23 mouse cellular contexts compared by ENCODE assay signal in genomic region chr9:29430189-29430588, GRCm38 (mm10).
A peak's percentile ranks its signal among the peaks of the same experiment; 100 is the strongest.
DNase-seq lines count a peak whose midpoint lies in the region; ATAC-seq lines count a peak whose summit lies in the region.
"Had no signal": no experiment of that assay in that cellular context is flagged by ENCODE, and none has a peak within 500 bp of the region (broad histone marks: within the 10 kb centered on the region; RNA-seq: fewer than 3 reads in every experiment).

No protein-coding gene starts in this region.

- no peak for ATAC-seq in heart, embryonic 12.5 days (ENCODE audit: insufficient number of reproducible peaks, low FRiP score)
- ATAC-seq: activated CD4-positive, CD25-positive, alpha-beta regulatory T cell, adult 4 months; forebrain, embryonic 14.5 days; forebrain, postnatal 0 days; hindbrain, postnatal 0 days; inflammation-experienced regulatory T-cells, adult 6 months had no signal

- peak; percentile 46 for DNase-seq in cerebellum, adult 11-12 months
- DNase-seq in cerebellum, postnatal 4 days (ENCODE audit: low spot score in 2 of 2) = no peak
- DNase-seq in cerebellum, adult 9-11 months = peak; percentile 52
- DNase-seq in cerebellum, adult 8-10 months = no peak
- no peak for DNase-seq in heart, embryonic 10.5 days (ENCODE audit: low spot score)
- DNase-seq: adrenal gland, adult 8-10 months; adrenal gland, postnatal 25 days; forebrain, postnatal 0 days; gastrocnemius, postnatal 25 days; heart, postnatal 14 days; heart, postnatal 4 days; kidney, adult 11 months; kidney, adult 8-10 months had no signal

- H3K36me3 ChIP-seq in heart, embryonic 12.5 days = no peaks in the 10 kb centered on the region
- H3K36me3 ChIP-seq in heart, embryonic 10.5 days = no peaks in the 10 kb centered on the region
- H3K36me3 ChIP-seq: embryonic facial prominence, embryonic 12.5 days; embryonic facial prominence, embryonic 15.5 days; heart, embryonic 13.5 days; kidney, embryonic 15.5 days had no signal

- H3K4me1 ChIP-seq in heart, embryonic 12.5 days (replicated peaks) = peaks cover 27% of the 10 kb centered on the region
- H3K4me1 ChIP-seq in heart, embryonic 10.5 days = peaks cover 29% of the 10 kb centered on the region

- H3K9me3 ChIP-seq in heart, embryonic 12.5 days (replicated peaks) = no peaks in the 10 kb centered on the region
- H3K9me3 ChIP-seq in heart, embryonic 10.5 days = no peaks in the 10 kb centered on the region
- H3K9me3 ChIP-seq: embryonic facial prominence, embryonic 12.5 days; embryonic facial prominence, embryonic 15.5 days; heart, embryonic 13.5 days; kidney, embryonic 15.5 days had no signal

- 84% methylated on average over 3 of the region's 3 CpGs for WGBS in heart, embryonic 12.5 days
- 81% methylated on average over 3 of the region's 3 CpGs for WGBS in heart, embryonic 10.5 days

- H3K4me3 ChIP-seq in heart, embryonic 12.5 days = no peak overlapping the region
- H3K4me3 ChIP-seq in heart, embryonic 10.5 days = no peak overlapping the region
- H3K4me3 ChIP-seq: embryonic facial prominence, embryonic 12.5 days; embryonic facial prominence, embryonic 15.5 days; heart, embryonic 13.5 days; kidney, embryonic 15.5 days had no signal

- H3K27ac ChIP-seq in heart, embryonic 12.5 days (ENCODE audit: poor library complexity, severe bottlenecking) = no peak overlapping the region
- no peak overlapping the region for H3K27ac ChIP-seq in heart, embryonic 10.5 days
- H3K27ac ChIP-seq: embryonic facial prominence, embryonic 12.5 days; embryonic facial prominence, embryonic 15.5 days; heart, embryonic 13.5 days; hindbrain, embryonic 14.5 days; hindbrain, postnatal 0 days; kidney, embryonic 15.5 days had no signal

- H3K4me2 ChIP-seq in heart, embryonic 12.5 days = no peak overlapping the region
- H3K4me2 ChIP-seq: embryonic facial prominence, embryonic 12.5 days; embryonic facial prominence, embryonic 15.5 days; heart, embryonic 13.5 days; hindbrain, embryonic 14.5 days; kidney, embryonic 15.5 days had no signal

- H3K9ac ChIP-seq in heart, embryonic 12.5 days = 0 out of 2 replicates have a peak overlapping the region, but pooled peaks have one; percentile 10
- H3K9ac ChIP-seq: embryonic facial prominence, embryonic 12.5 days; embryonic facial prominence, embryonic 15.5 days; forebrain, postnatal 0 days; heart, embryonic 13.5 days; hindbrain, embryonic 14.5 days; kidney, embryonic 15.5 days had no signal

- H3K27me3 ChIP-seq in heart, embryonic 12.5 days (replicated peaks) = peaks cover 39% of the 10 kb centered on the region
- H3K27me3 ChIP-seq in heart, embryonic 10.5 days (ENCODE audit: insufficient read depth, poor library complexity, severe bottlenecking) = peaks cover 43% of the 10 kb centered on the region
- H3K27me3 ChIP-seq: embryonic facial prominence, embryonic 12.5 days; embryonic facial prominence, embryonic 15.5 days; kidney, embryonic 15.5 days had no signal

Comparison
In these comparisons a context has a peak if more than half of its experiments do, and no peak if none do; other contexts are left out.
1. DNase-seq: peak in cerebellum, adult 11-12 months (single experiment) and cerebellum, adult 9-11 months (single experiment); none in cerebellum, postnatal 4 days (0 of 2), cerebellum, adult 8-10 months (single experiment) and heart, embryonic 10.5 days (single experiment).